Mouse (Mus musculus) myocyte (in vitro differentiated cells): ENCODE results near the gene Stab2.

Source experiments
- CEBPB ChIP-seq: IDR thresholded peaks from 2 replicates; pipeline ENCODE4 v1.6.1; 2011; ENCODE audit warnings: mild to moderate bottlenecking, moderate library complexity; ENCODE audit not compliant: poor library complexity, insufficient read depth, severe bottlenecking
- E2F4 ChIP-seq: IDR thresholded peaks from one replicate; pipeline ENCODE4 v1.6.1; 2011; ENCODE audit warnings: mild to moderate bottlenecking, control low read depth, moderate library complexity; ENCODE audit not compliant: insufficient read depth
- MAX ChIP-seq: IDR thresholded peaks from one replicate; pipeline ENCODE4 v1.6.1; 2011; ENCODE audit warnings: low read depth, mild to moderate bottlenecking, control low read depth
- MYOD1 ChIP-seq, 3 experiments: IDR thresholded peaks; one replicate each; pipeline ENCODE4 v1.6.1; 2011; ENCODE audit warnings: control low read depth in 2 of 3, low read depth in 2 of 3, mild to moderate bottlenecking in 2 of 3, moderate library complexity in 1 of 3; ENCODE audit not compliant: insufficient read length in 2 of 3, control insufficient read depth in 1 of 3
- MYOG ChIP-seq, 3 experiments: IDR thresholded peaks; one replicate each; pipeline ENCODE4 v1.6.1; 2011; ENCODE audit warnings: control low read depth in 2 of 3, low read depth in 2 of 3, mild to moderate bottlenecking in 2 of 3; ENCODE audit not compliant: insufficient read length in 2 of 3, control insufficient read depth in 1 of 3, insufficient read depth in 1 of 3
- POLR2A ChIP-seq: IDR thresholded peaks from one replicate; pipeline ENCODE4 v1.6.1; 2011; ENCODE audit warnings: low read depth, mild to moderate bottlenecking, control low read depth, moderate library complexity; ENCODE audit not compliant: insufficient read length
- POLR2AphosphoS2 ChIP-seq: IDR thresholded peaks from one replicate; pipeline ENCODE4 v1.6.1; 2011; ENCODE audit warnings: low read depth, control low read depth; ENCODE audit not compliant: insufficient read length
- REST ChIP-seq: IDR thresholded peaks from one replicate; pipeline ENCODE4 v1.6.1; 2011; ENCODE audit warnings: mild to moderate bottlenecking, control low read depth, moderate library complexity; ENCODE audit not compliant: insufficient read depth, insufficient read length
- SRF ChIP-seq: IDR thresholded peaks from one replicate; pipeline ENCODE4 v1.6.1; 2011; ENCODE audit warnings: low read depth; ENCODE audit not compliant: control insufficient read depth, insufficient read length
- TCF12 ChIP-seq: IDR thresholded peaks from one replicate; pipeline ENCODE4 v1.6.1; 2011; ENCODE audit warnings: mild to moderate bottlenecking, control low read depth; ENCODE audit not compliant: poor library complexity, insufficient read depth, severe bottlenecking
- TCF3 ChIP-seq: IDR thresholded peaks from one replicate; pipeline ENCODE4 v1.6.1; 2011; ENCODE audit warnings: low read depth, control low read depth; ENCODE audit not compliant: insufficient read length
- USF1 ChIP-seq: IDR thresholded peaks from one replicate; pipeline ENCODE4 v1.6.1; 2011; ENCODE audit warnings: low read depth, mild to moderate bottlenecking, control low read depth, moderate library complexity

GRCm38 (mm10) chr10:86933906-86934305, 73.9 kb downstream of the Stab2 start:
- no peak for TF ChIP-seq POLR2A
- TF ChIP-seq CEBPB, result no peak
- no peak for TF ChIP-seq E2F4
- TF ChIP-seq USF1, result no peak
- TF ChIP-seq REST, result no peak
- no peak for TF ChIP-seq MAX
- no peak for TF ChIP-seq SRF
- no peak for TF ChIP-seq TCF12
- no peak for TF ChIP-seq POLR2AphosphoS2
- TF ChIP-seq TCF3, result no peak
- TF ChIP-seq MYOG (IDR thresholded peaks at IDR 0.05; ENCODE audit: control insufficient read depth in 1 of 3, insufficient read depth in 1 of 3, insufficient read length in 2 of 3, low read depth in 2 of 3), result no peak
- TF ChIP-seq MYOD1 (IDR thresholded peaks at IDR 0.05; ENCODE audit: control insufficient read depth in 1 of 3, insufficient read length in 2 of 3, low read depth in 2 of 3), result no peak
